Mouse (Mus musculus) brain, embryonic 14.5 days (tissue): ENCODE measurements around the gene Stpg1.

ENCODE experiments used
- CTCF ChIP-seq: fragments of 200-500 bp; IDR thresholded peaks from 2 replicates; pipeline ENCODE4 v1.5.1; 2012; ENCODE audit warnings: inconsistent platforms, mild to moderate bottlenecking, moderate library complexity, borderline replicate concordance; ENCODE audit not compliant: insufficient read depth, insufficient read length; ENCODE audit errors: extremely low read depth
- POLR2A ChIP-seq: fragments of 200-500 bp; IDR thresholded peaks from 2 replicates; pipeline ENCODE4 v1.6.1; 2012; ENCODE audit warnings: mild to moderate bottlenecking, inconsistent platforms, borderline replicate concordance; ENCODE audit not compliant: poor library complexity, insufficient read depth, insufficient read length, severe bottlenecking; ENCODE audit errors: extremely low read depth

DNA sequence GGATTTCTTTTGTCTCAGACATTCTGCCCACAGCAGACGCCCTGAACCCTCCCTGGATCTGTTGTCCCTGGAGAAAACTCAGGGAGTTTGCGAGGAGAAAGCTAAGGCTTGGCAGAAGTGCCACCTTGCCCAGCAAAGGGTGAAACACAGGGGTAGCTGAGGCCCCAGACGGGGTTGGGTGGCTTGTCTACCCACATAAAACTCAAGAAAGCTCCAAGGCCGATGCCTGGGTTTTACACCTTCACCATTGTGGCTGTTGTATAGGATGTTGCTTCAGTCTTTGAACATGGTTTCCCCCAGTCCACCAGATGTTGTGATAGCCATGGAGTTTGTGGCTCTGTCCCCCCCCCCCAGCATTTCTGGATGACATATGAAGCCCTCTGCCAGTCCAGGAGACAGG lies 90.2 kb downstream of the Stpg1 start:
- TF ChIP-seq POLR2A (no peak), CTCF (no peak)
